Mouse (Mus musculus): ENCODE data around the gene Sphk2.

GRCm38 (mm10) chr7:45666161-45666560 lies 51.6 kb downstream of the Sphk2 start, which contains the start of gene Fut2:
- TF ChIP-seq CTCF (IDR thresholded peaks at IDR 0.05; ENCODE audit: borderline replicate concordance, insufficient read depth, low read depth, low read length) (no peak), POLR2A (IDR thresholded peaks at IDR 0.05; ENCODE audit: borderline replicate concordance, insufficient read depth, low read length) (no peak)
